Mouse (Mus musculus) intestine, postnatal 0 days (tissue): ENCODE results near the gene Vill. TPM values are rescaled to one million over a fixed set of nuclear protein-coding genes. Genes with fewer than 3 reads are reported as not detected.

Source experiments
- ATAC-seq: fragments of 200-750 bp; cut with Nextera tagmentation; 2 replicates; pipeline ENCODE4 v1.8.0; 2017; ENCODE audit warnings: mild to moderate bottlenecking, moderate TSS enrichment, moderate library complexity
- H3K27ac ChIP-seq: fragments of 300-500 bp; sonication (generic); 2 replicates; pipeline ENCODE4 v1.5.1; 2014; ENCODE audit warnings: mild to moderate bottlenecking, low read depth, low read length, moderate library complexity
- H3K27me3 ChIP-seq: fragments of 300-500 bp; sonication (generic); replicated peaks from 2 replicates; pipeline ENCODE4 v1.6.1; 2014; ENCODE audit warnings: low read length, mixed read lengths; ENCODE audit not compliant: control insufficient read depth, insufficient read depth
- H3K36me3 ChIP-seq: fragments of 300-500 bp; sonication (generic); 2 replicates; pipeline ENCODE4 v1.6.1; 2014; ENCODE audit warnings: mild to moderate bottlenecking, moderate library complexity; ENCODE audit not compliant: control insufficient read depth, insufficient read depth
- H3K4me1 ChIP-seq: fragments of 300-500 bp; sonication (generic); replicated peaks from 2 replicates; pipeline ENCODE4 v1.6.1; 2014; ENCODE audit warnings: antibody characterized with exemption, low read length, mixed read lengths; ENCODE audit not compliant: control insufficient read depth, insufficient read depth
- H3K4me2 ChIP-seq: fragments of 300-500 bp; sonication (generic); replicated peaks from 2 replicates; pipeline ENCODE4 v1.6.1; 2014; ENCODE audit warnings: low read depth, mild to moderate bottlenecking, moderate library complexity
- H3K4me3 ChIP-seq: fragments of 300-500 bp; sonication (generic); 2 replicates; pipeline ENCODE4 v1.5.1; 2014; ENCODE audit warnings: low read depth, low read length
- H3K9ac ChIP-seq: fragments of 300-500 bp; sonication (generic); 2 replicates; pipeline ENCODE4 v1.6.1; 2014; ENCODE audit warnings: mild to moderate bottlenecking, low read depth, low read length
- H3K9me3 ChIP-seq: fragments of 300-500 bp; sonication (generic); 2 replicates; pipeline ENCODE4 v1.6.1; 2016; ENCODE audit warnings: mixed run types; ENCODE audit not compliant: control insufficient read depth
- CTCF ChIP-seq: sonication (generic); IDR thresholded peaks from 2 replicates; pipeline ENCODE4 v1.5.1; 2016; ENCODE audit warnings: low read depth, mild to moderate bottlenecking, control low read depth, antibody characterized with exemption, moderate library complexity
- WGBS: fragments of 180-500 bp; shearing (Covaris S2); extraction: QIAGEN DNeasy Blood & Tissue Kit; methylation state at CpG from one replicate; pipeline ENCODE4 v1.1.7; 2014; 5-methylcytosine and 5-hydroxymethylcytosine counted together
- polyA plus RNA-seq: library from polyadenylated mRNA; unstranded; fragments of >200 nt; fragmentation: Nextera tagmentation; extraction: Ambion mirVana; gene quantifications from 2 replicates; pipeline ENCODE4 v1.2.1, GENCODE M21; 2015

Vill gene
- polyA plus RNA-seq, 1 experiment from 2014 or later = 3.6 TPM

- H3K27me3 ChIP-seq = no peaks in the 10 kb centered on the region
- H3K36me3 ChIP-seq = peaks cover 72% of the 10 kb centered on the region
- ATAC-seq = no peak
Measured at GRCm38 (mm10) chr9:119033111-119033921, 19.3 kb upstream of the Vill start.

DNA sequence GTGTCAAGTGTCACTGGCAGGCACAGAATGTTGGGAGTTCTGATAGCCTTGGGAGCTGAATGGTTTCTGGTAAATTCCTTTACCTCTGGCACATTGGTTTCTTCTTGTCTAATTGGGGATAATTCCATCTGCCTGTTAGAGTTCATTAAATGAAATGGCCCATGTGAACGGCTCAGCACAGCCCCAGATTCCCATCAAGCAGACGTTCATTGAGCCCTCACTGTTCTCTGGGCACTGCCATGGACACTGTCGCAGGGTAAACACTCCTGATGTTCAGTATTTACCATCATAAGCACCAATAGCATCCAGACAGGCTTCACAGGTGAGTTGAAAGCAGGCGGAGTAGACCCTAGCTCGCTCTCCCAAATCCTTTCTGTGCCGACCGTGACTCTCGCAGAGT, 18.5 kb upstream of the Vill start:
- no peaks in the 10 kb centered on the region for H3K27me3 ChIP-seq
- no peaks in the 10 kb centered on the region for H3K9me3 ChIP-seq
- 89% methylated on average over 8 of the region's 8 CpGs for WGBS
- no peak overlapping the region for H3K27ac ChIP-seq
- ATAC-seq = no peak
- no peaks in the 10 kb centered on the region for H3K4me1 ChIP-seq
- no peak overlapping the region for H3K4me2 ChIP-seq
- H3K9ac ChIP-seq = no peak overlapping the region
- TF ChIP-seq CTCF = no peak
- peaks cover 74% of the 10 kb centered on the region for H3K36me3 ChIP-seq
- no peak overlapping the region for H3K4me3 ChIP-seq

More at GRCm38 (mm10) chr9:119033111-119033921, 19.3 kb upstream of the Vill start:
- WGBS = 87% methylated on average over 19 of the region's 19 CpGs
- H3K4me2 ChIP-seq = no peak overlapping the region
- H3K4me3 ChIP-seq = no peak overlapping the region
- no peaks in the 10 kb centered on the region for H3K9me3 ChIP-seq
- TF ChIP-seq CTCF = no peak
- no peaks in the 10 kb centered on the region for H3K4me1 ChIP-seq
- no peak overlapping the region for H3K27ac ChIP-seq
- no peak overlapping the region for H3K9ac ChIP-seq

DNA sequence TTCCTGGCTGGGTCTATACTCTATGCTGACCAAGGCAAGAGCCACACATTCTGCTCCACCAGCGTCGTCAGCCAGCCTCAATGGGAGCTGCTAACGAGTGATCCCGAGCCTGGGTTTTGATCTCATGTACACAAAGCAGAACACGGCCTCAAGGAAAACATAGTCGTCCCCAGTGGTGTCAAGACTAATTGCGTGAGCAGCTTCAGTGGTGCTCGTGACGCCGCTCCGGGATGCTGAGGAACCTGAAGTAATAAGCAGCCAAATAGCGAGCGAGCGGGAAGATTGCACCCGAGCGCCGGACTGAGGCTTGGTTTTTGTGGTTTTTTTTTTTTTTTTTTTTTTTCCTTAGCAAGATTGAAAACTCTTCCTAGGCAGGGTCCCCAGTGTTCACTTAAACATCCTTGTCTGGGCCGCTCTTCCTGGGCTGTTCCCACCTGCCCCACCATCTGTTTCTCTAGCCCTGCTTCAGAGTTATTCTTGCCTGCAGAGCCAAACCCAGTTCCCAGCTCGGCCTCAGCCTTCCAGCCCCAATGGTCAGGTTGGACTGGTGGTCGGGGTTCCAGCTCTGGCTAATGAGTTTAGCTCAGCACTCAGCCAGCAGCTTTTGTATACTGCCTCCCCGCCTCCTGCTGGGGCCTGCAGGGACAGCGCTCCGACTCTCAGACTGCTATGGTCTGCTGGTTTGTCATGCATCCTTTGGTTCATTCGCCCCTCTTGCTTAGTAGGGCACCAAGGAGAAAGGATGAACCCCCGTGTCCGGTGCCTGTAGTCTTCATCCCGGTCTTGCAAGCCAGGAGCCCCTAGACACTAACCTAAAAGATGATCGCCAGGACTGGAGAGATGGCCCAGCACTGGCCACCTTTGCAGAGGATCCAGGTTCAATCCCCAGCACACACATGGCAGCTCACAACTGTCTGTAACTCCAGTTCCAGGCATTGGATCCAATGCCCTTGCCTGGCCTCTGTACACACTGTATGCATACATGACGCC, 17.6 kb upstream of the Vill start:
- no peak overlapping the region for H3K4me3 ChIP-seq
- no peak for ATAC-seq
- no peaks in the 10 kb centered on the region for H3K27me3 ChIP-seq
- no peaks in the 10 kb centered on the region for H3K9me3 ChIP-seq
- 89% methylated on average over 29 of the region's 29 CpGs for WGBS
- H3K9ac ChIP-seq = no peak overlapping the region
- H3K36me3 ChIP-seq = peaks cover 81% of the 10 kb centered on the region
- no peaks in the 10 kb centered on the region for H3K4me1 ChIP-seq
- no peak overlapping the region for H3K27ac ChIP-seq
- no peak overlapping the region for H3K4me2 ChIP-seq
- TF ChIP-seq CTCF = no peak

DNA sequence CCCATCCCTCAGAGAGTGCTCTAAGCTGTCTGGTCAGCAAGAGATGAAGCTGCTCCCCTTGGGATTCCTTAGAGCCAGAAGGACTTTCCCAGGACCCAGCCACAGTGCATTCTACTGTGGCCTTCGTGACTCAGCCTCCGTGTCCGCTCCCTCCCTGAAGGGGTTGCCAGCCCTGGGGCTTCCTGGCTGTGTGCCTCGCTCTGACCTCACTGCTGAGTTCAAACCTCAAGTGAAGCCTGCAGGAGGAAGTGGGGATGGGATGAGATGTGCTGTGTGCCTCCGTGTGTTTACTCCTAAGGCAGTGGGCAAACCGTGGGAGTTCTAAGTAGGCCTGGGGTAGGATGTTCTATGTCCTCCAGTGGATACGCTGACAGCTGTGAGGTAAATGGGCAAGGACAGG, 16.7 kb upstream of the Vill start:
- Histone ChIP-seq H3K4me1 (no peaks in the 10 kb centered on the region), H3K4me2 (no peak overlapping the region), H3K36me3 (peaks cover 82% of the 10 kb centered on the region), H3K9ac (no peak overlapping the region), H3K27me3 (no peaks in the 10 kb centered on the region), H3K9me3 (no peaks in the 10 kb centered on the region), H3K27ac (no peak overlapping the region), H3K4me3 (no peak overlapping the region)
- WGBS = 64% methylated on average over 7 of the region's 7 CpGs
- no peak for ATAC-seq
- TF ChIP-seq CTCF = no peak

DNA sequence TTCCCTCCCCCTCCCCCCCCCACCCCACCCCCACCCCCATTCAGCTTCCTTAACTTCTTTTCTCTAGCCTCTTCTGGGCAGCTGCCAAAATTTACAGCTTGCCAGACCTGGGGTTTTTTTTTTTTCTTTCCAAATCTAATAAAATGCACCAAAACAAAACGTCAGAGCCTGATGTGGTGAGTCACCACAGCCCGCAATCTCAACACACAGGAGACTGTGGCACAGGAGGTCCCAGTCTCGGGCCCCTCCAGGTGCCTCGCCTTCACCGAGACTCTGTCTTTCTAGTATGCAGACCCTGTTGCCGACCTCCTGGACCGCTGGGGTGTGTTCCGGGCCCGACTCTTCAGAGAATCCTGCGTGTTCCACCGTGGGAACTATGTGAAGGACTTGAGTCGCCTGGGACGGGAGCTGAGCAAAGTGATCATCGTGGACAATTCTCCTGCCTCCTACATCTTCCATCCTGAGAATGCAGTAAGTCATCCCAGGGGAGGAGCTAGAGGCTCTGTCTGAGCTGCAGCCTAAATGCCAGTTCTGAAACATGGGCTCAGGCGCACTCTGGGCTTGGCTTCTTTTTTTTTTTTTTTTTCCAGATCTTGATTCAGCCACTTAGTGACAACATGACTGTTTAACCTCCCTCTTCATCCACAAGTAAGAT, 15.4 kb upstream of the Vill start:
- no peaks in the 10 kb centered on the region for H3K4me1 ChIP-seq
- TF ChIP-seq CTCF = no peak
- 69% methylated on average over 15 of the region's 15 CpGs for WGBS
- H3K27me3 ChIP-seq = no peaks in the 10 kb centered on the region
- peaks cover 82% of the 10 kb centered on the region for H3K36me3 ChIP-seq
- H3K4me2 ChIP-seq = no peak overlapping the region
- no peak for ATAC-seq
- H3K4me3 ChIP-seq = no peak overlapping the region
- H3K27ac ChIP-seq = no peak overlapping the region
- H3K9ac ChIP-seq = no peak overlapping the region
- H3K9me3 ChIP-seq = no peaks in the 10 kb centered on the region

DNA sequence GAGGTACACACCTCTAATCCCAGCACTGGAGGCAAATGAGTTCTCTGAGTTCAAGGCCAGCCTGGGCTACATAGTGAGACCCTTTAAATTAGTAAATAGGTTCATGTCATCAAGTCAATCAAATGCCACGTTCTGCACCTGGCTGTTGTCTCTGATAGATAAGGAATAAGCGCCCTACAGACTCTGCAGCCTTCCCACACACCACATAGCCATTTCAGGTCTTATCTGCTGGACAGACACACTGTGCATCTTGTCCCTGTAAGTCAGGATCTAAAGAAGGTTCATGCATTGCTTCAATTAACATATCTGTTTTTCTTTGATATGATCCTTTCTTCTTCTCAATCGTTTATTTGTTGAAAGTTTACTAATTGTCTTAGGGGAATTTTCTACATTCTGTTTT, 14.0 kb upstream of the Vill start:
- 82% methylated on average over 3 of the region's 3 CpGs for WGBS

More for the DNA sequence above, 14.0 kb upstream of the Vill start:
- Histone ChIP-seq H3K27ac (no peak overlapping the region), H3K4me1 (no peaks in the 10 kb centered on the region), H3K27me3 (no peaks in the 10 kb centered on the region), H3K36me3 (peaks cover 78% of the 10 kb centered on the region), H3K4me2 (no peak overlapping the region), H3K9me3 (no peaks in the 10 kb centered on the region), H3K9ac (no peak overlapping the region), H3K4me3 (no peak overlapping the region)
- ATAC-seq = no peak
- TF ChIP-seq CTCF = no peak
